Mouse (Mus musculus) forebrain, embryonic 13.5 days (tissue): ENCODE results near the gene Prok2. TPM values are rescaled to one million over a fixed set of nuclear protein-coding genes. Genes with fewer than 3 reads are reported as not detected.
A peak's percentile ranks its signal among the peaks of the same experiment; 100 is the strongest.

Experiments
- ATAC-seq: fragments of 200-750 bp; cut with Nextera tagmentation; 2 replicates; pipeline ENCODE4 v1.8.0; 2017
- H3K27ac ChIP-seq: fragments of 300-500 bp; sonication (generic); 2 replicates; pipeline ENCODE4 v1.5.1; 2015; ENCODE audit warnings: inconsistent platforms, mild to moderate bottlenecking, moderate library complexity
- H3K27me3 ChIP-seq: fragments of 300-500 bp; sonication (generic); 2 replicates; pipeline ENCODE4 v1.6.1; 2015; ENCODE audit warnings: mild to moderate bottlenecking, inconsistent platforms
- H3K36me3 ChIP-seq: fragments of 300-500 bp; sonication (generic); 2 replicates; pipeline ENCODE4 v1.6.1; 2015; ENCODE audit warnings: mild to moderate bottlenecking, inconsistent platforms; ENCODE audit not compliant: poor library complexity, severe bottlenecking
- H3K4me1 ChIP-seq: fragments of 300-500 bp; sonication (generic); 2 replicates; pipeline ENCODE4 v1.6.1; 2015; ENCODE audit warnings: inconsistent platforms
- H3K4me2 ChIP-seq: fragments of 300-500 bp; sonication (generic); 2 replicates; pipeline ENCODE4 v1.6.1; 2015; ENCODE audit warnings: inconsistent platforms, mild to moderate bottlenecking, moderate library complexity
- H3K4me3 ChIP-seq: fragments of 300-500 bp; sonication (generic); 2 replicates; pipeline ENCODE4 v1.5.1; 2015; ENCODE audit warnings: mild to moderate bottlenecking, inconsistent platforms
- H3K9ac ChIP-seq: fragments of 300-500 bp; sonication (generic); 2 replicates; pipeline ENCODE4 v1.6.1; 2015; ENCODE audit warnings: mild to moderate bottlenecking, inconsistent platforms
- H3K9me3 ChIP-seq: fragments of 300-500 bp; sonication (generic); replicated peaks from 2 replicates; pipeline ENCODE4 v1.6.1; 2016; ENCODE audit warnings: inconsistent platforms
- WGBS: fragments of 180-500 bp; shearing (Covaris S2); methylation state at CpG from one replicate; pipeline ENCODE4 v1.1.7; 2015; 5-methylcytosine and 5-hydroxymethylcytosine counted together
- polyA plus RNA-seq: library from polyadenylated mRNA; unstranded; fragments of >200 nt; fragmentation: Nextera tagmentation; extraction: Ambion mirVana; gene quantifications from 2 replicates; pipeline ENCODE4 v1.2.1, GENCODE M21; 2015

The Prok2 gene
- polyA plus RNA-seq, 1 experiment from 2014 or later: 1.3 TPM

GRCm38 (mm10) chr6:99729853-99730252 is 3.7 kb upstream of the Prok2 start:
- H3K9me3 ChIP-seq: no peaks in the 10 kb centered on the region
- H3K4me1 ChIP-seq: peaks cover 21% of the 10 kb centered on the region
- no peaks in the 10 kb centered on the region for H3K36me3 ChIP-seq
- H3K4me3 ChIP-seq: no peak overlapping the region
- H3K27me3 ChIP-seq: peaks cover 39% of the 10 kb centered on the region
- no peak overlapping the region for H3K4me2 ChIP-seq
- no peak overlapping the region for H3K27ac ChIP-seq
- WGBS: 88% methylated on average over 4 of the region's 4 CpGs
- no peak for ATAC-seq
- H3K9ac ChIP-seq: no peak overlapping the region

GRCm38 (mm10) chr6:99726576-99727303 is 548 bp upstream of the Prok2 start:
- no peaks in the 10 kb centered on the region for H3K9me3 ChIP-seq
- peak overlapping the region; percentile 99 for H3K4me2 ChIP-seq
- no peak overlapping the region for H3K27ac ChIP-seq
- 3% methylated on average over 20 of the region's 22 CpGs for WGBS
- H3K4me3 ChIP-seq: peak overlapping the region; percentile 56
- H3K4me1 ChIP-seq: peaks cover 21% of the 10 kb centered on the region
- no peaks in the 10 kb centered on the region for H3K36me3 ChIP-seq
- H3K9ac ChIP-seq: peak overlapping the region; percentile 71
- peak; percentile 78 for ATAC-seq
- peaks cover 46% of the 10 kb centered on the region for H3K27me3 ChIP-seq

DNA sequence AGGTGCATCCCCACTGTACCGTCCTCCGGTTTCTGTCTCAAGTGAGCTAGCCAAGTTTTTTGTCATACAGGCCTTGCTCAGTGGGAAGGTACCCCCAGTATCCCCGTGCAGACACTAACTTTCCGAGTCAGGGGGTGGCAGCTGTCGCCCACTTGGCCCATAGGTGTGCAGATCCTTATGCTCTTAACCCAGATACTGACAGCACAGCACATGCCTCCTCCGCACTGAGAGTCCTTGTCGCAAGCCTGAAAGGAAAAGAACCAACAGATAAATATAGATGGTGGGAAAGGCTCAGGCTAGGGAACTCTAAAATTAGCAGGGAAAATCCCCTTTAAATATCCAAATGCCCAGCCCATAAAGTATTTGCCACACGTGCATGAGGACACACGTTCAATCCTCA is 3.8 kb downstream of the Prok2 start:
- Histone ChIP-seq H3K27ac (no peak overlapping the region), H3K4me1 (peaks cover 21% of the 10 kb centered on the region), H3K36me3 (no peaks in the 10 kb centered on the region), H3K4me2 (no peak overlapping the region), H3K9ac (no peak overlapping the region), H3K9me3 (no peaks in the 10 kb centered on the region), H3K27me3 (peaks cover 31% of the 10 kb centered on the region), H3K4me3 (no peak overlapping the region)
- 86% methylated on average over 9 of the region's 9 CpGs for WGBS
- ATAC-seq: no peak

DNA sequence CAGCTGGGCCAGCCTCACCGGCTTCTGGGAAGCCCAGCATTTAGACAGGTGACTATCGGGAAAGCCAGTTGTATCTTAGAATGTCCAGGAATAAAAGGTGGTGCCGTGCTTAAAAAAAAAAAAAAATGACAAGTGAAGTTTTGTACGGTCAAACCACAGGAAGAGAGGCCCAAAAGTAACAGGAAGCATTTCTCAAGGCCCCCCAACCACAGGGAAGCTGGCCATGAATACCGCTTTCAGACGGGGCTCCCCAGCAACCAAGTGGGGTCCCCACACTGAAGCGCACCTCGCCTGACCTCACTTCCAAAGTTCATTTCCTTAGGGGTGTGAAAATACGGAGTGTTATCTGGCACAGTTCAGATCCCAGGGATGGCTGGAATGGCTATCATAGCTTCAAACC is 5.2 kb downstream of the Prok2 start:
- H3K27me3 ChIP-seq: peaks cover 18% of the 10 kb centered on the region
- H3K36me3 ChIP-seq: no peaks in the 10 kb centered on the region
- no peak overlapping the region for H3K9ac ChIP-seq
- WGBS: 90% methylated on average over 9 of the region's 9 CpGs
- no peak overlapping the region for H3K4me3 ChIP-seq
- H3K9me3 ChIP-seq: no peaks in the 10 kb centered on the region
- H3K27ac ChIP-seq: no peak overlapping the region
- H3K4me1 ChIP-seq: peaks cover 8% of the 10 kb centered on the region
- no peak overlapping the region for H3K4me2 ChIP-seq
- no peak for ATAC-seq

DNA sequence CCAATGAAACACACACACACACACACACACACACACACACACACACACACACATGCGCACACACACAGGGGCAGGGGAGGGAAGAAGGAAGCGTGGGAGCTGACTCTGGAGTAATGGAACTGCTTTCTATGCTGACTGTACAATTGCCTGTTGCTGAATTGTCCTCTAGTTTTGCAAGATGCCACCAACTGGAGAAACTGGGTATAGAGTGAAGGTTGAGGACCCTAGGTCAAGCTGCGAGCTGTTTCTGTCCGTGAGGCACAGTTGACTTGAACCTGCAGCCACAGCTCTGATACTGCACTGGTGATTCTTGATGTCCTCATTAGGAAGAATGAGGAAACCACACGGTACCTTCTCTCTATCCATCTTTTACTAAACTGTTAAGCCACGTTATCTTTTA is 10.3 kb downstream of the Prok2 start:
- H3K9me3 ChIP-seq: no peaks in the 10 kb centered on the region
- H3K4me3 ChIP-seq: no peak overlapping the region
- H3K4me1 ChIP-seq: no peaks in the 10 kb centered on the region
- ATAC-seq: no peak
- 74% methylated on average over 5 of the region's 6 CpGs for WGBS
- no peak overlapping the region for H3K9ac ChIP-seq
- H3K27me3 ChIP-seq: 0 out of 2 replicates have a peak, but pooled peaks cover 3% of the 10 kb centered on the region
- no peaks in the 10 kb centered on the region for H3K36me3 ChIP-seq
- H3K4me2 ChIP-seq: no peak overlapping the region
- H3K27ac ChIP-seq: no peak overlapping the region

DNA sequence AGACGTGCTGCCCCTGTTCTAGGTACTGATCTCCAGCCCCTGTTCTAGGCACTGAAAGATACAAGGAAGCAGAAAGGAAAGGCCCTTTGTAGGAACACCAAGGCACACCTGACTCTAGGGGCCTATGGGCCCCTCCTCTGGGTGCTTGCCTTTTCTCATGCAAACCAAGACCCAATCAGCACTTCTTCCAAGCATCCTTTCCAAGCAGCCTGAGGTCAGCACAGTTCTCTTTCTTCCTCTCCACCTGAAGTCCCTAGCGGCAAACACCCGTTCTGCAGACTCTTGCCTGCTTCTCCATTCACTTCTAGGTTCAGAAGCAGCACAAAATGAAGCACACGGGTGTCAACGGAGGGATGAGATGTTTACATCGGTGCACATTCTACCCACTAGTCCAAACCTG is 11.0 kb downstream of the Prok2 start:
- Histone ChIP-seq H3K9ac (no peak overlapping the region), H3K9me3 (no peaks in the 10 kb centered on the region), H3K27me3 (0 out of 2 replicates have a peak, but pooled peaks cover 3% of the 10 kb centered on the region), H3K4me3 (no peak overlapping the region), H3K27ac (no peak overlapping the region), H3K36me3 (no peaks in the 10 kb centered on the region), H3K4me1 (no peaks in the 10 kb centered on the region), H3K4me2 (no peak overlapping the region)
- 60% methylated on average over 6 of the region's 6 CpGs for WGBS
- no peak for ATAC-seq

GRCm38 (mm10) chr6:99713256-99713655 is 12.9 kb downstream of the Prok2 start:
- no peak overlapping the region for H3K4me2 ChIP-seq
- no peak overlapping the region for H3K9ac ChIP-seq
- H3K27me3 ChIP-seq: 0 out of 2 replicates have a peak, but pooled peaks cover 3% of the 10 kb centered on the region
- 63% methylated on average over 5 of the region's 5 CpGs for WGBS
- H3K27ac ChIP-seq: no peak overlapping the region
- no peaks in the 10 kb centered on the region for H3K9me3 ChIP-seq
- no peaks in the 10 kb centered on the region for H3K4me1 ChIP-seq
- no peak overlapping the region for H3K4me3 ChIP-seq
- H3K36me3 ChIP-seq: no peaks in the 10 kb centered on the region
- no peak for ATAC-seq

GRCm38 (mm10) chr6:99711576-99712101 is 14.6 kb downstream of the Prok2 start:
- no peak overlapping the region for H3K9ac ChIP-seq
- no peaks in the 10 kb centered on the region for H3K4me1 ChIP-seq
- H3K9me3 ChIP-seq: no peaks in the 10 kb centered on the region
- WGBS: 80% methylated on average over 11 of the region's 11 CpGs
- H3K27me3 ChIP-seq: 0 out of 2 replicates have a peak, but pooled peaks cover 3% of the 10 kb centered on the region
- H3K27ac ChIP-seq: no peak overlapping the region
- H3K4me2 ChIP-seq: no peak overlapping the region
- ATAC-seq: no peak
- H3K4me3 ChIP-seq: no peak overlapping the region
- H3K36me3 ChIP-seq: no peaks in the 10 kb centered on the region

- no peaks in the 10 kb centered on the region for H3K36me3 ChIP-seq
- H3K9me3 ChIP-seq: no peaks in the 10 kb centered on the region
- no peak overlapping the region for H3K4me3 ChIP-seq
- peaks cover 8% of the 10 kb centered on the region for H3K4me1 ChIP-seq
- H3K4me2 ChIP-seq: no peak overlapping the region
- 0 out of 2 replicates have a peak, but pooled peaks have one; percentile 41 for ATAC-seq
- WGBS: 41% methylated on average over 3 of the region's 3 CpGs
- H3K27me3 ChIP-seq: peaks cover 17% of the 10 kb centered on the region
- H3K27ac ChIP-seq: no peak overlapping the region
- no peak overlapping the region for H3K9ac ChIP-seq
These were observed 25.7 kb downstream of the Prok2 start for GRCm38 (mm10) chr6:99700484-99700883.

GRCm38 (mm10) chr6:99692916-99693841 is 33.0 kb downstream of the Prok2 start:
- 1% methylated on average over 101 of the region's 110 CpGs for WGBS
- no peaks in the 10 kb centered on the region for H3K36me3 ChIP-seq
- peak overlapping the region; percentile 79 for H3K4me3 ChIP-seq
- H3K4me2 ChIP-seq: peak overlapping the region; percentile 90
- no peaks in the 10 kb centered on the region for H3K9me3 ChIP-seq
- peak overlapping the region; percentile 85 for H3K9ac ChIP-seq
- peak overlapping the region; percentile 83 for H3K27ac ChIP-seq
- H3K4me1 ChIP-seq: peaks cover 20% of the 10 kb centered on the region
- ATAC-seq: peak; percentile 7
- peaks cover 65% of the 10 kb centered on the region for H3K27me3 ChIP-seq

DNA sequence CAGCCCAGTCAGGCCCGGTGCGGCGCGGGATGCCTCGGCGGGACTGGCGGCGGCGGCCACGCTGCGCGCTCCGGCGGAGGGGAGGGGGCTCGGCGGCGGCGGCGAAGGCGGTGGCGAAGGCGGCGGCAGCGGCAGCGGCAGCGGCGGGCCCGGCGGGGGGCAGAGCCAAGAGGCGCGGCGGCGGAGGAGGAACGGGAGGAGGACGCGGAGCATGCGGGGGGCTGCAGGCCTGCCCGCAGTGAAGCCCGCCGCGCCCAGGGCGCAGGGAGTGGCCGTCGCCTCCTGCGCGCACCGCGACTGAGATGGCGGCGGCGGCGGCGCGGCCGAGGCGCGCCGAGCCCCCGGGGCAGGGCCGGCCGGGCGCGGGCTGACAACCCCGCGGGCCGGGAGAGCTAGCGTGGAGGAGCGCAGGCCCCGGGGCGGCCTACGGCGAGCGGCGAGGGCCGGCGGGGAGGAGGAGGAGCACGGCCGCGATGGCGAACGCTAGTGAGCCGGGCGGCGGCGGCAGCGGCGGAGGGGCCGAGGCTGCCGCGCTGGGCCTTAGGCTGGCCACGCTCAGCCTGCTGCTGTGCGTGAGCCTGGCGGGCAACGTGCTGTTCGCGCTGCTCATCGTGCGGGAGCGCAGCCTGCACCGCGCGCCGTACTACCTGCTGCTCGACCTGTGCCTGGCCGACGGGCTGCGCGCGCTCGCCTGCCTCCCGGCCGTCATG is 33.8 kb downstream of the Prok2 start, which contains the start of gene Gpr27:
TSS of gene Gpr27 (plus strand) at position 474 of the 710 bp plus-strand sequence.
- Histone ChIP-seq H3K36me3 (no peaks in the 10 kb centered on the region), H3K4me2 (peak within 1 kb of the TSS; percentile 90), H3K9me3 (no peaks in the 10 kb centered on the region), H3K9ac (peak within 1 kb of the TSS; percentile 85), H3K27ac (peak within 1 kb of the TSS; percentile 83), H3K27me3 (peaks cover 60% of the 10 kb centered on the region), H3K4me1 (peaks cover 20% of the 10 kb centered on the region), H3K4me3 (peak within 1 kb of the TSS; percentile 79)
- under 1% methylated on average over 69 of the region's 112 CpGs for WGBS
- ATAC-seq: peak; percentile 88
